Mouse (Mus musculus): ENCODE data around the gene Lrrc4b. TPM values are rescaled to one million over a fixed set of nuclear protein-coding genes. Genes with fewer than 3 reads are reported as not detected.

Gene Lrrc4b
- total and polyA plus RNA-seq, 3 experiments, result 30.1 to 34.1 (median 33.2) TPM

DNA sequence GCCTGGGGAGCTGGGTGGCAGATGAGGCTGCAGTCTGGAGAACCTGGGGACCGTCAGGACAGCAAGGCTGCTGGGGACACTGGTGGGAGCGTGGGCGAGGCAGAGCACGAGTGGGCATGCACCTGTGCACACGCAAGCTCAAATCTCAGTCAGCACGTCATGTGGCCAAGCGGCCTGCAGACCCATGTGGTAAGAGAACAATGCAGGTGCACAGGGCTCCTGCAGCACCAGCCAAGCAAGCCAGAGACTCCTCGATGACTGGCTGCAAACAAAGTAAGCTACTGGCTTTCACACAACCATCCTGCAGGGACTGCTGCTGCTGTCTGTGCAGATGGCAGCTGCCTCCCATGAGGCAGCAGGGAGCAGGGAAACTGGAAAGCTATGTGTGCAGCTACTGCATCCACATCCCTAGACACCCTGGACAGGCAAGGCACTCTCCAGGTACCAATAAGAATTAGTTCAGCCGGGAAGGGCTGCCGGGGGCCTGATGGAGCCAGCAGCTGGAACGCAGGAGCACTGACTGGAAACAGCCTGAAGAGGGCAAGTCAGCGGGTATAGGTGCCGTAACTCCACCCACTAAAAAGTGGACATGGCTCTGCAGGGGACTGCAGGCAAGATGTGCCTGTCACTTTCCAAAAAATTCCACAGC is 58.2 kb downstream of the Lrrc4b start:
- no peak overlapping the region for H3K9ac ChIP-seq (ENCODE audit: low read depth, low read length)
- TF ChIP-seq EP300 (IDR thresholded peaks at IDR 0.05; ENCODE audit: insufficient read depth, low read depth, low read length) (no peak), POLR2A (IDR thresholded peaks at IDR 0.05; ENCODE audit: insufficient read depth, low read depth, low read length) (no peak; the same call in 1 of the 2 replicates), CTCF (IDR thresholded peaks at IDR 0.05) (no peak)
- H3K79me2 ChIP-seq (replicated peaks; ENCODE audit: control insufficient read depth, insufficient read depth, low read length), result no peaks in the 10 kb centered on the region
- no peak overlapping the region for H3K4me3 ChIP-seq
- no peaks in the 10 kb centered on the region for H3K36me3 ChIP-seq (ENCODE audit: control insufficient read depth, insufficient read depth, low read length)
- H3K27me3 ChIP-seq (ENCODE audit: control insufficient read depth, insufficient read depth, low read length), result no peaks in the 10 kb centered on the region
- no peaks in the 10 kb centered on the region for H3K4me1 ChIP-seq (ENCODE audit: control insufficient read depth, insufficient read depth, low read length)
- WGBS, result 64% methylated on average over 13 of the region's 13 CpGs
- intact Hi-C loops (cut with DNase I), result loop anchor here (2.0 kb wide), 1 partner anchor 224 kb away; no protein-coding TSS in a partner anchor
- H3K27ac ChIP-seq, result no peak overlapping the region
- peak in 1 of 2 experiments; percentile 18 for DNase-seq

DNA sequence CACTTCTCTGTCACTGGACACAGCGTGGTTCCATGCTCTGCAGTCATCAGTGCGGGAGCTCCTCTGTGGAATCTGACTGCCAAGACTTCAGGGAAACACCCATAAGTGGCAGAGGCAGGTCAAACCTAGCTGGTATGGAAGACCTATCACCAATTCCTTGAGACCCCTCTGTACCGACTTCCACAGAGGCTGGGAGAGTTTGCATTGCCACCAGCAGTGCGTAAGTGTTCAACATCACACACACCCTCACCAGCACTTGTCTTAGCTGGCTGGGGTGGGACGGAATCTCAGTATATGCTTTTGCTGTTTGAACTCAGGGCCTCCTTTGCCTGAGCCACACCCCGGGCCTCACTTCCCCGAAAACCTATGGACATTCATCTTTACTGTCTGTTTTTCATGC is 59.1 kb downstream of the Lrrc4b start:
- H3K79me2 ChIP-seq (replicated peaks; ENCODE audit: control insufficient read depth, insufficient read depth, low read length), result no peaks in the 10 kb centered on the region
- no peak overlapping the region for H3K4me3 ChIP-seq
- TF ChIP-seq POLR2A (IDR thresholded peaks at IDR 0.05; ENCODE audit: insufficient read depth, low read depth, low read length) (no peak), EP300 (IDR thresholded peaks at IDR 0.05; ENCODE audit: insufficient read depth, low read depth, low read length) (no peak), CTCF (IDR thresholded peaks at IDR 0.05) (no peak)
- H3K27me3 ChIP-seq (ENCODE audit: control insufficient read depth, insufficient read depth, low read length), result no peaks in the 10 kb centered on the region
- WGBS, result 86% methylated on average over 7 of the region's 7 CpGs
- no peaks in the 10 kb centered on the region for H3K36me3 ChIP-seq (ENCODE audit: control insufficient read depth, insufficient read depth, low read length)
- H3K9ac ChIP-seq (ENCODE audit: low read depth, low read length), result no peak overlapping the region
- peak in 1 of 2 experiments; percentile 10 for DNase-seq
- H3K4me1 ChIP-seq (ENCODE audit: control insufficient read depth, insufficient read depth, low read length), result no peaks in the 10 kb centered on the region
- no peak overlapping the region for H3K27ac ChIP-seq
- intact Hi-C loops (cut with DNase I), result loop anchor here (2.0 kb wide), 1 partner anchor 225 kb away; no protein-coding TSS in a partner anchor

DNA sequence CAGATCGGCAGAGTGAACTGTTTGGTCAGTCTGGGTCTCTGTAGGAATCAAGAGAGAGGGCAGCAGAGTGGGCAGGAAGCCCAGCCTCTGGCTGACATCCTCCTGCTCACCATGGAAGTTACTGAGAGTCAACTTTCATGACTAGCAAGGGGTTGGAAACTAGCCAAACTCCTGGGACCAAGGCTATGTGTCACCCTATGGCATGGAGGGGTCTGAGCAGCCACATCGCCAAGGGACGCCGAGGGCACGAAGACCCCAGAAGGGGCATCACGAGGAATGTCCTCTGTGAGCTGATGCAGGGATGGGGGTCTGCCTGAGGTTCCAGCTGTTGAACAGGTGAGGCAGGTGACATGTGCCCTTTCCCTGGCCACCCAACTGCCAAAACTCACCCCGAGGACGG is 59.7 kb downstream of the Lrrc4b start:
- Histone ChIP-seq H3K36me3 (ENCODE audit: control insufficient read depth, insufficient read depth, low read length) (no peaks in the 10 kb centered on the region), H3K27ac (no peak overlapping the region), H3K79me2 (replicated peaks; ENCODE audit: control insufficient read depth, insufficient read depth, low read length) (no peaks in the 10 kb centered on the region), H3K4me3 (no peak overlapping the region), H3K27me3 (ENCODE audit: control insufficient read depth, insufficient read depth, low read length) (no peaks in the 10 kb centered on the region), H3K4me1 (ENCODE audit: control insufficient read depth, insufficient read depth, low read length) (no peaks in the 10 kb centered on the region), H3K9ac (ENCODE audit: low read depth, low read length) (no peak overlapping the region)
- WGBS, result 83% methylated on average over 8 of the region's 8 CpGs
- DNase-seq, result peak in 1 of 2 experiments; percentile 18
- intact Hi-C loops (cut with DNase I), result no loop called here
- TF ChIP-seq CTCF (IDR thresholded peaks at IDR 0.05) (no peak), EP300 (IDR thresholded peaks at IDR 0.05; ENCODE audit: insufficient read depth, low read depth, low read length) (no peak), POLR2A (IDR thresholded peaks at IDR 0.05; ENCODE audit: insufficient read depth, low read depth, low read length) (no peak)

DNA sequence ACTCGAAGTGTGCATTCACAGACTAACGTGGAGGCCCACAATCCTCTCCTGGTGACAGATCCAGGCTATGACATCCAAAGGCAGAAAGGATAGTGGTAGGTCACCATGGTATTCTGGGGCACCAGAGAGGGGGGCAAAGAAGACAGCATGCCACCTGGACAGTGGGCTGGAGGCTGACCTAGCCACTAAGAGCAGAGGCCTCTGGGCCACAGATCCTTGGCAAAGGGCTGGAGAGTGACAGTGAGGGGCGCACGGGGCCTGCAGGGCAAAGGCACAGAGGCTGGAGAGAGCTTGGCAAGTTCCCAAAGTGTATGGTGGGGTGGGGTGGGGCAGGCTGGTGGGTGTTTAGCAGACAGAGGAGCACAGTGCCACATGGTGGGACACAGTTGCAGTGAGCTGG is 61.5 kb downstream of the Lrrc4b start:
- H3K27me3 ChIP-seq (ENCODE audit: control insufficient read depth, insufficient read depth, low read length), result no peaks in the 10 kb centered on the region
- H3K36me3 ChIP-seq (ENCODE audit: control insufficient read depth, insufficient read depth, low read length), result no peaks in the 10 kb centered on the region
- peaks cover 2% of the 10 kb centered on the region; the same call in 1 of the 2 replicates for H3K79me2 ChIP-seq (replicated peaks; ENCODE audit: control insufficient read depth, insufficient read depth, low read length)
- peak in 1 of 2 experiments; percentile 14 for DNase-seq
- 90% methylated on average over 4 of the region's 4 CpGs for WGBS
- H3K4me1 ChIP-seq (ENCODE audit: control insufficient read depth, insufficient read depth, low read length), result no peaks in the 10 kb centered on the region
- H3K27ac ChIP-seq, result no peak overlapping the region
- intact Hi-C loops (cut with DNase I), result no loop called here
- TF ChIP-seq POLR2A (IDR thresholded peaks at IDR 0.05; ENCODE audit: insufficient read depth, low read depth, low read length) (no peak), CTCF (IDR thresholded peaks at IDR 0.05) (no peak), EP300 (IDR thresholded peaks at IDR 0.05; ENCODE audit: insufficient read depth, low read depth, low read length) (no peak)
- H3K4me3 ChIP-seq, result no peak overlapping the region
- no peak overlapping the region for H3K9ac ChIP-seq (ENCODE audit: low read depth, low read length)

DNA sequence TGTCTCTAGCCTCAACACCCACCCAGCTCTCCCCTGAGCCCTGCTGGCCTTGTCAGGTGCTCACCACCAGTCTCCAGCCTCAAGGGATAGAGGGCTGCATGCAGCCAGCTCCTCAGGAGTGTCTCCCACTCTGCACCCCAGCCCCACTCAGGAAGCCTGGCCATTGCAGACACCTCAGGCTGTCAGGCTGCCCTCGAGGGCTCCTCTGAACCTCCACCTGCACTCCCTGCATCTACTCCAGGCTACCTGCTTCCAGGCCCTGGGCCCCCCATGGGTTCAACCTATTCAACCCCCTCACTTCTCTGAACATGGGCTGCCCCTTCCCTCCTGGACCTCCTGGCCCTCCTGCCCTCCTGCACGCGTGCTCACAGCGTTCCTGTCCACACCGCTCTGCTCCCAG is 62.6 kb downstream of the Lrrc4b start:
- TF ChIP-seq EP300 (IDR thresholded peaks at IDR 0.05; ENCODE audit: insufficient read depth, low read depth, low read length) (no peak), CTCF (IDR thresholded peaks at IDR 0.05) (no peak)

DNA sequence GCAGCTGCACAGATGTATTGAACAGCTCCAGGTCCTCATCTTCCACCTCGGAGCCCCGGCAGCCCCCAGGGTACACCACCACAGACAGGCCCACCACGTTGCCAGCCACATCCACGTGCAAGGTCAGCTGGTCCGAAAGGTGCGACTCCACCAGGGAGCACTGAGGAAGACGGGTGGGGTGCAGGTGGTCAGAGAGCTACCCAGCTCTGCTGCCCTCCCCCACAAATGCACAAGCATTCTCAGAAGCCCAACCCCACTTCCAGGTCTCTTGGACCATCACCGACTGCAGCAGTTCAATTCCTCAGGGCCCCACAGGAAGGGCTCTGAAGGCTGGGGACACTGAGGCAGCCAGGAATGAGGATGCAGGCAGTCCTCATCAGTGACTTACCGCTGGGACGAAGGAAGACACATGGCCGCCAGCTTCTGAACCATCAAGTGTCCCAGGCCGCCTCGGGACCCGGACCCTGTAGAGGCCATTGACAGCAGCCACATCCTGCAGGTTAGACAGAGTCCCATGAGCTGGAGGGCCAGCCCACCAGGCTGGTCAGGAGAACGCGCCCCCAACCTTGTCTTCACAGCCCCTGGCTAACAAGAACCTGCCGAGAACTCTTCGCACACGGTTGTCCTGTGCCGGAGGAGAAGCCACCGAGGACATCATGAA is 63.5 kb downstream of the Lrrc4b start:
- TF ChIP-seq CTCF (IDR thresholded peaks at IDR 0.05) (no peak), EP300 (IDR thresholded peaks at IDR 0.05; ENCODE audit: insufficient read depth, low read depth, low read length) (no peak), POLR2A (IDR thresholded peaks at IDR 0.05; ENCODE audit: insufficient read depth, low read depth, low read length) (no peak)
- Histone ChIP-seq H3K4me3 (no peak overlapping the region), H3K9ac (ENCODE audit: low read depth, low read length) (no peak overlapping the region), H3K27me3 (ENCODE audit: control insufficient read depth, insufficient read depth, low read length) (no peaks in the 10 kb centered on the region), H3K36me3 (ENCODE audit: control insufficient read depth, insufficient read depth, low read length) (no peaks in the 10 kb centered on the region), H3K4me1 (ENCODE audit: control insufficient read depth, insufficient read depth, low read length) (peaks cover 6% of the 10 kb centered on the region), H3K27ac (no peak overlapping the region), H3K79me2 (replicated peaks; ENCODE audit: control insufficient read depth, insufficient read depth, low read length) (peaks cover 2% of the 10 kb centered on the region; the same call in 1 of the 2 replicates)
- WGBS, result 92% methylated on average over 21 of the region's 21 CpGs
- DNase-seq, result no peak
- intact Hi-C loops (cut with DNase I), result no loop called here

More for the DNA sequence above, 62.6 kb downstream of the Lrrc4b start:
- no peaks in the 10 kb centered on the region for H3K36me3 ChIP-seq (ENCODE audit: control insufficient read depth, insufficient read depth, low read length)
- H3K9ac ChIP-seq (ENCODE audit: low read depth, low read length), result no peak overlapping the region
- intact Hi-C loops (cut with DNase I), result no loop called here
- no peak overlapping the region for H3K27ac ChIP-seq
- H3K79me2 ChIP-seq (replicated peaks; ENCODE audit: control insufficient read depth, insufficient read depth, low read length), result peaks cover 2% of the 10 kb centered on the region; the same call in 1 of the 2 replicates
- H3K4me1 ChIP-seq (ENCODE audit: control insufficient read depth, insufficient read depth, low read length), result peaks cover 6% of the 10 kb centered on the region
- no peak overlapping the region for H3K4me3 ChIP-seq
- no peaks in the 10 kb centered on the region for H3K27me3 ChIP-seq (ENCODE audit: control insufficient read depth, insufficient read depth, low read length)
- 96% methylated on average over 5 of the region's 5 CpGs for WGBS
- peak in 1 of 2 experiments; percentile 13 for DNase-seq
